Mouse (Mus musculus) midbrain, embryonic 11.5 days (tissue): ENCODE data around the gene Stk32c. TPM values are rescaled to one million over a fixed set of nuclear protein-coding genes. Genes with fewer than 3 reads are reported as not detected.

Experiments
- ATAC-seq: fragments of 200-750 bp; cut with Nextera tagmentation; 2 replicates; pipeline ENCODE4 v1.8.0; 2017; ENCODE audit warnings: moderate TSS enrichment, moderate library complexity; ENCODE audit not compliant: low FRiP score
- DNase-seq: peaks from one replicate; pipeline ENCODE4 v3.0.0; 2015; ENCODE audit warnings: low spot score; ENCODE audit errors: missing footprints
- H3K27ac ChIP-seq: fragments of 300-500 bp; sonication (generic); 2 replicates; pipeline ENCODE4 v1.5.1; 2014; ENCODE audit warnings: low read depth, low read length
- H3K27me3 ChIP-seq: fragments of 300-500 bp; sonication (generic); 2 replicates; pipeline ENCODE4 v1.6.1; 2014; ENCODE audit warnings: mild to moderate bottlenecking, low read length, moderate library complexity, mixed read lengths; ENCODE audit not compliant: control insufficient read depth, insufficient read depth
- H3K36me3 ChIP-seq: fragments of 300-500 bp; sonication (generic); 2 replicates; pipeline ENCODE4 v1.6.1; 2014; ENCODE audit warnings: mild to moderate bottlenecking, low read length, moderate library complexity, mixed read lengths; ENCODE audit not compliant: control insufficient read depth, insufficient read depth
- H3K4me1 ChIP-seq: fragments of 300-500 bp; sonication (generic); 2 replicates; pipeline ENCODE4 v1.6.1; 2014; ENCODE audit warnings: low read length; ENCODE audit not compliant: control insufficient read depth, insufficient read depth
- H3K4me2 ChIP-seq: fragments of 300-500 bp; sonication (generic); 2 replicates; pipeline ENCODE4 v1.6.1; 2014; ENCODE audit warnings: mild to moderate bottlenecking, moderate library complexity
- H3K4me3 ChIP-seq: fragments of 300-500 bp; sonication (generic); 2 replicates; pipeline ENCODE4 v1.5.1; 2014; ENCODE audit warnings: low read depth, low read length
- H3K9ac ChIP-seq: fragments of 300-500 bp; sonication (generic); 2 replicates; pipeline ENCODE4 v1.6.1; 2014; ENCODE audit warnings: low read length
- H3K9me3 ChIP-seq: fragments of 300-500 bp; sonication (generic); 2 replicates; pipeline ENCODE4 v1.6.1; 2016; ENCODE audit warnings: low read length; ENCODE audit not compliant: control insufficient read depth
- WGBS: fragments of 180-500 bp; shearing (Covaris S2); extraction: QIAGEN DNeasy Blood & Tissue Kit; methylation state at CpG from one replicate; pipeline ENCODE4 v1.1.7; 2014; 5-methylcytosine and 5-hydroxymethylcytosine counted together
- polyA plus RNA-seq: library from polyadenylated mRNA; unstranded; fragments of >200 nt; fragmentation: Nextera tagmentation; extraction: Ambion mirVana; gene quantifications from 2 replicates; pipeline ENCODE4 v1.2.1, GENCODE M21; 2014

The Stk32c gene
- polyA plus RNA-seq, 1 experiment from 2014 or later, result 0.63 TPM

- Histone ChIP-seq H3K27ac (no peak overlapping the region), H3K9ac (no peak overlapping the region), H3K36me3 (no peaks in the 10 kb centered on the region), H3K4me1 (peaks cover 9% of the 10 kb centered on the region), H3K4me3 (no peak overlapping the region), H3K9me3 (no peaks in the 10 kb centered on the region), H3K4me2 (no peak overlapping the region), H3K27me3 (no peaks in the 10 kb centered on the region; the same call in 1 of the 2 replicates)
- ATAC-seq, result no peak
- peak; percentile 91 for DNase-seq
- WGBS, result 71% methylated on average over 4 of the region's 4 CpGs
Observed at GRCm38 (mm10) chr7:139080714-139081113, 132.4 kb downstream of the Stk32c start.

GRCm38 (mm10) chr7:139079141-139079540 is 134.0 kb downstream of the Stk32c start:
- Histone ChIP-seq H3K4me3 (no peak overlapping the region), H3K9me3 (no peaks in the 10 kb centered on the region), H3K27ac (no peak overlapping the region), H3K36me3 (no peaks in the 10 kb centered on the region), H3K4me2 (no peak overlapping the region), H3K9ac (no peak overlapping the region), H3K4me1 (peaks cover 21% of the 10 kb centered on the region), H3K27me3 (no peaks in the 10 kb centered on the region)
- DNase-seq (no peak), ATAC-seq (no peak)
- WGBS, result 80% methylated on average over 7 of the region's 7 CpGs

- Histone ChIP-seq H3K9ac (peak overlapping the region; percentile 9; the same call in 1 of the 2 replicates), H3K4me1 (peaks cover 21% of the 10 kb centered on the region), H3K4me2 (no peak overlapping the region), H3K9me3 (no peaks in the 10 kb centered on the region), H3K27ac (peak overlapping the region; percentile 37; the same call in 1 of the 2 replicates), H3K4me3 (no peak overlapping the region), H3K27me3 (no peaks in the 10 kb centered on the region), H3K36me3 (no peaks in the 10 kb centered on the region)
- ATAC-seq (no peak), DNase-seq (no peak)
- 80% methylated on average over 6 of the region's 6 CpGs for WGBS
Observed at GRCm38 (mm10) chr7:139078181-139078580, 134.9 kb downstream of the Stk32c start.

- no peaks in the 10 kb centered on the region for H3K9me3 ChIP-seq
- ATAC-seq, result no peak
- no peak overlapping the region for H3K9ac ChIP-seq
- H3K4me1 ChIP-seq, result peaks cover 21% of the 10 kb centered on the region
- WGBS, result 18% methylated on average over 7 of the region's 7 CpGs
- H3K36me3 ChIP-seq, result no peaks in the 10 kb centered on the region
- no peak overlapping the region for H3K4me3 ChIP-seq
- H3K27me3 ChIP-seq, result no peaks in the 10 kb centered on the region
- peak overlapping the region; percentile 45 for H3K27ac ChIP-seq
- no peak overlapping the region for H3K4me2 ChIP-seq
- no peak for DNase-seq
Observed at GRCm38 (mm10) chr7:139077283-139077682, 135.8 kb downstream of the Stk32c start.

GRCm38 (mm10) chr7:139075054-139075794 is 137.9 kb downstream of the Stk32c start:
- peak overlapping the region; percentile 44 for H3K27ac ChIP-seq
- no peak for DNase-seq
- WGBS, result 35% methylated on average over 14 of the region's 14 CpGs
- no peaks in the 10 kb centered on the region for H3K36me3 ChIP-seq
- 0 out of 2 replicates have a peak overlapping the region, but pooled peaks have one; percentile 9 for H3K9ac ChIP-seq
- H3K4me3 ChIP-seq, result no peak overlapping the region
- H3K9me3 ChIP-seq, result no peaks in the 10 kb centered on the region
- H3K4me2 ChIP-seq, result no peak overlapping the region
- peak; percentile 76 for ATAC-seq
- H3K4me1 ChIP-seq, result peaks cover 21% of the 10 kb centered on the region
- H3K27me3 ChIP-seq, result no peaks in the 10 kb centered on the region

GRCm38 (mm10) chr7:139074189-139074588 is 138.9 kb downstream of the Stk32c start:
- WGBS, result 48% methylated on average over 6 of the region's 6 CpGs
- Histone ChIP-seq H3K27ac (peak overlapping the region; percentile 15), H3K9me3 (no peaks in the 10 kb centered on the region), H3K9ac (no peak overlapping the region; the same call in 1 of the 2 replicates), H3K4me2 (no peak overlapping the region), H3K36me3 (no peaks in the 10 kb centered on the region), H3K4me3 (no peak overlapping the region), H3K4me1 (peaks cover 21% of the 10 kb centered on the region), H3K27me3 (no peaks in the 10 kb centered on the region)
- DNase-seq (no peak), ATAC-seq (peak; percentile 45; the same call in 1 of the 2 replicates)

- no peaks in the 10 kb centered on the region for H3K9me3 ChIP-seq
- H3K27ac ChIP-seq, result no peak overlapping the region
- 0% methylated on average over 2 of the region's 2 CpGs for WGBS
- peak; percentile 88 for ATAC-seq
- H3K36me3 ChIP-seq, result no peaks in the 10 kb centered on the region
- no peak overlapping the region for H3K4me2 ChIP-seq
- no peak overlapping the region for H3K4me3 ChIP-seq
- no peaks in the 10 kb centered on the region for H3K4me1 ChIP-seq
- H3K27me3 ChIP-seq, result no peaks in the 10 kb centered on the region
- no peak overlapping the region for H3K9ac ChIP-seq
- DNase-seq, result peak; percentile 99
Observed at GRCm38 (mm10) chr7:139068182-139068623, 144.9 kb downstream of the Stk32c start.

GRCm38 (mm10) chr7:139063406-139063805 is 149.7 kb downstream of the Stk32c start:
- Histone ChIP-seq H3K9ac (no peak overlapping the region), H3K4me2 (no peak overlapping the region), H3K27ac (no peak overlapping the region), H3K27me3 (no peaks in the 10 kb centered on the region), H3K4me1 (no peaks in the 10 kb centered on the region), H3K36me3 (no peaks in the 10 kb centered on the region), H3K9me3 (no peaks in the 10 kb centered on the region), H3K4me3 (no peak overlapping the region)
- no peak for ATAC-seq
- 52% methylated on average over 4 of the region's 4 CpGs for WGBS
- no peak for DNase-seq
